Mouse (Mus musculus) left cerebral cortex, postnatal 25 days (tissue): ENCODE measurements around the gene Gtf2h4. TPM values are rescaled to one million over a fixed set of nuclear protein-coding genes. Genes with fewer than 3 reads are reported as not detected.

Source experiments
- DNase-seq, 2 experiments: peaks; one replicate each; pipeline ENCODE4 v3.0.0; 2022; ENCODE audit warnings: low spot score in 2 of 2, mixed read lengths in 1 of 2
- intact Hi-C: fragments of 180-260 bp; cut with DNase I; formaldehyde crosslinking; loops from one replicate; pipeline ENCODE4 v1.15.1; 2025
- total RNA-seq, 2 experiments: library from RNA; stranded (reverse); gene quantifications; 2 replicates each; pipeline ENCODE4 v1.2.3; 2021

Gene Gtf2h4
- total RNA-seq, 2 experiments from 2014 or later, result 27.7 to 28.9 TPM

DNA sequence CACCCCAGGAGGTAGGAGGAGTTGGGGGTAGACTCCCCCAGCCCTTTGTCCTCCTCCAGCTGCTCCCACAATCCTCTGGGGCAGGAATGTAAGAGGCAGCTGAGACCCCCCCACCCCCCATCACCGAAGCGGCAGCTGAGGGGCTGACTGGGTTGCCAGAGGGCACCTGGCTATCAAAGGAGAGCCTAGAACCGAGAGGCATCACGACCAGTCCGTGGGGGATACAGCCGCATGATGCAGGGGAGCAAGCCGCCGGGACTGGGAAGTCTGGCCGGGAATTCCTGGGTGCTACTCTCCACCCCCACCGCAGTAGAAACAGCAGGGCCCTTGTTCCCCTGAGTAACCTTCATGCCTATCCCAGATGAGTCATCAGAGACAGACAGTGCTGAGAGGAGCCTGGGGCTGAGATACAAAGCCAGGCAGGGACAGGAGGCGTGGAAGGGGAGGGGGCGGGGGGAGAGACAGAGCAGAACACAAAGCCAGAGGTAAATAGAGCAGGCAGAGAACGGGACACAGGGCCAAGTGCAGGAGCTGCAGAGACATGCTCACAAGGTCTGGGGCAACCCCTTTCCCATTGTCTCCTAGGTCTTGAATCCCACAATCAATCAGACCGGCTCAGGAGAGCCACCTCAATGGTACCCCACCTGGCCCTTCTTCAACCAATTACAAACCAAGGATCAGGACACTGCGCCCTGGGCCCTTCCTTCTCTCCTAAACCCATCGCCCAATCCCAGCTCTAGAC is 24.4 kb upstream of the Gtf2h4 start:
- DNase-seq, result peak; percentile 41 to 75
- intact Hi-C loops, result no loop called here

DNA sequence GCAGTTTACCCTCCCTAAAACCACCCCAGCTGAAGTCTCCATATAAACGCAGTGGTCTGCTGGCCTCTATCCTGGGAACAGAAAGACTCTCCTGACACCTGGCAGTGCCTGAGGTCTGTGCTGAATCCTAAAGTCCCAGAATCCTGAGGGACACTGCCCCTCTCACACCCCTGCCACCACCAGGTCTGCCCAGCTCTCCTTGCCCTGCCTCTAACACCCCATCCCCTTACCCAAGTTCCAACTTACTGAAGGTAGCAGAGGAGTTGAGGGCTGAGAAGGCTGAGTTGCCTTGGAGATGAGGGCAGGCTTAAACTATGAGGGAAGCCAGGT is 23.9 kb upstream of the Gtf2h4 start:
- intact Hi-C loops, result no loop called here
- DNase-seq, result no peak

GRCm38 (mm10) chr17:35696691-35697090 is 23.2 kb upstream of the Gtf2h4 start:
- intact Hi-C loops, result no loop called here
- no peak for DNase-seq

DNA sequence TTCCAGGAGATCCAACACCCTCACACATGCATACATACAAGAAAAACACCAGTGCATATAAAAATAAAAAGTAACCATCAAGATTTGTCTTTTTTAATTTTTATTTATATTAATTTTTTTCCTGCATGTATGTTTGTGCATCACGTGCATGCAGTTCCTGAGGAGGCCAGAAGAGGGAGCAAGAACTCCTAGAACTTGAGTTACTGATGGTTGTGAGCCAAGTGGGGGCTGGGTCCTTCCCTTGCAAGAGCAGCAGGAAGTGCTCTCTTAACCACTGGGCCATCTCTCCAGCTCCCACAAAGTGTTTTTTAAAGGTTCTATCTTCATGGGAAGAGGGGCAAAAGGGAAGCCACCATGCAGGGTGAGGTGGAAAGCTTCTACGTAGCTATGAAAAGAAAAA is 21.8 kb upstream of the Gtf2h4 start:
- intact Hi-C loops, result no loop called here
- DNase-seq, result no peak

DNA sequence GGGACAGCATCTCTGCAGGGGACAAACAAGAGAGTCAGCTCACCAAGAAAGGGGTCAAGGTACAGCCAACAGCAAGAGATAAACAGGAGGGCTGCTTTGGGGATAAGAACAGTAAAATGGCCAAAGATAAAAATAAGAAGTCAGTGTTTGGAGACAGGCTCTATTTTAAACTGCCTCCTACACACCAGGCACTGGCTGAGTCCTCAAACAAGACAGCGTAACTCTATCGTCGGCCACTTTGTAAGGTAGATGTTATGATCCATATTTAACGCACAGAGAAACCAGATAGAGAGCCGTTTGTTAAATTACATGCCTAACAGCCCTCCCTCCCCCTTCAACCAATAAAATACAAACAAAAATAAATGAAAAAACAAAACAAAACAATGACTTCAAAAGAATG is 20.4 kb upstream of the Gtf2h4 start:
- DNase-seq, result peak in 1 of 2 experiments; percentile 61
- intact Hi-C loops, result no loop called here

DNA sequence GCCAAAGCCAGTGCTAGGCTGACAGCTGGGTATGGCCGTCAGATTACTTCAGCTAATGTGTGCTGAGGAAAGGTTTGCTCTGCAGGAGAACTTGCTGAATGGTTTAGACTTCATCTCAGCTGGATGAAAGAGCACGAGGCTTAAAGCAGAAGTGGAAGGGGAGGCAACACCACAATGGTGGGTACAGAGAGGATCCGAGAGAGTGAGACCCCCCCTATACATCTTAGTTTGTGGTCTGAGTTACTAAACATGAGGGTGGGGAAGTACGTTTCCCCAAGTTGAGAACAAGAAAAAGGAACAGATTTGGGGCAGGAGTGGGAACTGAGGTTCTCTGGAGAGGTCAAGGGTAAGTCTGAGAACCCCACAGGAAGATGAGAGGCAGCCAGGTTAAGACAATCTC is 18.8 kb upstream of the Gtf2h4 start:
- intact Hi-C loops, result no loop called here
- no peak for DNase-seq

DNA sequence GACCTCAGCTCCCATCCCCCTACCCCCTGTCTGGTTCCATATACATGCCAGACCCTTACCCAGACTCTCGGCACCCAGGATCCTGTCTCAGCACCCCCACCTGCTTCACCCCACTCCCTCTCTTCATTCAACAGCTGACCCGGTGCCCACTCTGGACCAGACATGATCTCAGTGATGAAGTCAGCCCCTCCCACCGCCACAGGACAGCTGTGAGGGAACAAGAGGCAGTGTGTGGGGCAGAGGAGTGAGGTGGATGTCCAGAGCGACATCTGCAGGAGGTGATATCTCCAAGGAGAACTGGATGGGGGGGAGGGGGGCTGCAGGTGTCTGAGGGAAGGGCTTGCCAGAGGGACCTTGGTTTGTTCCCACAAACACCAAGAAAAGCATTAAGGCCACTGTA is 18.3 kb upstream of the Gtf2h4 start:
- intact Hi-C loops, result no loop called here
- no peak for DNase-seq

DNA sequence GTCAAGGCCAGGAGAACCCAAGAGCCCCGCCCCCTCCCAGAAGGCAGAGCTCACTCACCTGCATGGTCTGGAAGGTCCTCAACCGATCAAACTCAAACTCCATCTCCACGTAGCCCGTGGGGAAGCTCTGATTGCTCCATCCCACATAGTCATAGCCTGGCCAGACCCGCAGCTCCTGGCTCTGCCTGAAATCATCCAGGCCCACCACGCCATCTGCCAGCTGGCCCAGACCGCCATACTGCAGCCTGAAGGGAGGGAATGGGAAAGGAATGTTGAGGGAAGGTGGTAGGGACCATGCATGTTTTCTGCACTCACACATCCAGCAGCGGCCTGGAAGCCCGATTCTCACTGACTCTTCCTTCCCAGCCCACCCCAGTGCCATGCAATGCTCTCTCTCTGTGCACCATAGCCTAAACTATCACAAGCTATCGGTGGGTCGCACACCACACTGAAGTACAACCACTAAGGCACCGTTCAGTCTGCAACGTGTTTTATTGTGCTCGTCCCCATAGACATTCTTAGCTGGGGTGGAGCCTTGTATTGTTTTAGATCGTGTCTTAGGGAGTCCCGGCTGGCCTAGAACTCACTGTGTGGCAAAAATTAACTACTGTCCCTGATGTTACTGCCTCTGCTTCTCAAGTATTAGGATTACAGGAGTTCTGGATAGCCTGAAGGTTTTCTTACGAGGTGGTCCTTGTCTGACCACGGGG is 16.6 kb upstream of the Gtf2h4 start:
- DNase-seq, result no peak
- intact Hi-C loops, result no loop called here

GRCm38 (mm10) chr17:35688347-35689175 is 15.0 kb upstream of the Gtf2h4 start:
- intact Hi-C loops, result no loop called here
- no peak for DNase-seq

- DNase-seq, result no peak
- intact Hi-C loops, result no loop called here
Observed at GRCm38 (mm10) chr17:35685061-35685460, 11.5 kb upstream of the Gtf2h4 start.

GRCm38 (mm10) chr17:35681986-35682385 is 8.4 kb upstream of the Gtf2h4 start:
- intact Hi-C loops, result no loop called here

DNA sequence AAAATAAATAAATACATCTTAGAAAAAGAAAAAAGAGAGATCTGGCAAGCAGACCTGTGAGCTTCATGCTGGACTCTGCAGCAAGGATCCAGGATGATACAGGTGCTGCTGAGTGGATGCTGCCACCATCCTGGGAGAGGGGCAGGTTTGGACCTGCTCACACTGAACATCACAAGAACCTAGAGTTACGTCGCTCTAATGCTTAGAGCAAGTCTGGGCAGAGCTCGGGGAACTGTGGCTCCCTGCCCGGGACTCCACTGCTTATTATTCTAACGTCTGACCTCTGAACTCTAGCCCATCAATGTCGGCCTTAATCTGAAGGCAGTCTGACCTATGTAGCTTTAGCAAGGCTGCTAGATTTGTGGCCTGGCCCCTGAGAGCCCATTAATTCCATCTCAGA is 7.1 kb upstream of the Gtf2h4 start:
- no peak for DNase-seq
- intact Hi-C loops, result no loop called here

More at GRCm38 (mm10) chr17:35681986-35682385, 8.4 kb upstream of the Gtf2h4 start:
- no peak for DNase-seq

DNA sequence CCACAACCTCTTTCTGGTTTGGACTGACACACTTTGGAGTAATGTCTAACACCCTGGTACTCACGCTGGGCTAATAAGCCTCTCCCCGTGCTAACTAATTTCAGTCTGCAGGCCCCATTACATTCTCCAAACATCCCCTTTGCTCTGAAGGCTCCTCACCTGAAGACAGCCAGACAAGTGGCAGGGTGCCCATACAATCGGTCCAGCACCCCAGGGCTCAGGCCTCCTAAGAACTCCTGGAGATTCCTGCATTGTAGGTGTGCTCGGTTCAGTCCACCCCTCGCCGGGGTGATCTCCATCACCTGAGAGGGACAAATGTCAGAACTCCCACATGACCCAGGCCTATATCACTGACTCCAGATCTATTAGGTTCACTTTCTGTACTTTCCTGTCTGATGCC is 1.0 kb downstream of the Gtf2h4 start:
- intact Hi-C loops, result no loop called here

DNA sequence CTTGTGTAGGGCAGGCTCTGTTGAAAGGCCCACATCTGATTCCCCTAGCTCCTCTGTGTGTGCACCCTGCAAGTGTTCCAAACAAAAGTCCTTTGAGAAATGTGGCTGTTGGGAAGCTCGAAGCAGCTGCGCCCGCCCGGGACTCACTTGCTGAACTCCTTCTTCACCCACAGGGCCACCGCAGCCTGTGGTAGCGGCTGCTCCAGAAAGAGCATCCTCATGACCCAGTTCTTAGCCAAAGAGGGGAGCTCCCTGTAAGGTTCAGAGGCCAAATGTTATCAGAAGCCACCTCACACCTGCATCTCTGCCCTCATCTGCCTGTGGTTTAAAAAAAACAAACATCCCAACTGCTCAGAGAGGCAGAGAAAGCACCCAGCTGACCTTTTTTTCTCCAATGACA is 1.7 kb downstream of the Gtf2h4 start:
- intact Hi-C loops, result no loop called here
- DNase-seq, result no peak

More for the DNA sequence above, 1.0 kb downstream of the Gtf2h4 start:
- DNase-seq, result no peak

DNA sequence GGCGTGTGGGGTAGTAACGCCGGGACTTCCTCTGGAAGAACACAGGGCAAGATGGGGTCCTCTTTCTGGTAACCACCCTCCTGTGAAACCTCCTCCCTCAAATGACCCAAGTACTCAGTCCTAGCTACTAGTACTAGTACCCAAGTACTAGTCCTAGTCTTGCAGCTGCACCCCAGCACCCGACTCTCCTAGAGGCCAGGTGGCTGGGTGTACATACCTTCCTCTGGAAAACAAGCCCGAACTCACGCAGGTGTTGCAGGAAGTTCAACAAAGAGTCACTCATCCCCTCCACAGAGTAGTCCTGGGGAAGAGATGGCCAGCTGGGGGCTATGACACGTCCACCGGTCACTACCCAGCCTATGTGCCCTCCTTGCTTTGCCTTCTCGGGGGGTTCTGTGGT is 3.8 kb downstream of the Gtf2h4 start:
- intact Hi-C loops, result loop anchor here (5.0 kb wide), 1 partner anchor 87 kb away; no protein-coding TSS in a partner anchor
- no peak for DNase-seq

- DNase-seq, result peak; percentile 98 to 99
- intact Hi-C loops, result loop anchor here (1.0 to 5.0 kb wide), 3 partner anchors 32 to 85 kb away; no protein-coding TSS in a partner anchor
Observed at GRCm38 (mm10) chr17:35667334-35668065, 6.0 kb downstream of the Gtf2h4 start, which contains the start of gene Vars2. Gene Vars2 (minus strand): TSS chr17:35667592.

- DNase-seq, result no peak
- intact Hi-C loops, result loop anchor here (1.0 to 5.0 kb wide), 3 partner anchors 32 to 85 kb away; no protein-coding TSS in a partner anchor
Observed at GRCm38 (mm10) chr17:35666851-35667256, 6.7 kb downstream of the Gtf2h4 start.

GRCm38 (mm10) chr17:35665957-35666515 is 7.5 kb downstream of the Gtf2h4 start:
- peak in 1 of 2 experiments; percentile 60 for DNase-seq
- intact Hi-C loops, result loop anchor here (2.0 to 5.0 kb wide), 2 partner anchors 75 to 84 kb away; no protein-coding TSS in a partner anchor

DNA sequence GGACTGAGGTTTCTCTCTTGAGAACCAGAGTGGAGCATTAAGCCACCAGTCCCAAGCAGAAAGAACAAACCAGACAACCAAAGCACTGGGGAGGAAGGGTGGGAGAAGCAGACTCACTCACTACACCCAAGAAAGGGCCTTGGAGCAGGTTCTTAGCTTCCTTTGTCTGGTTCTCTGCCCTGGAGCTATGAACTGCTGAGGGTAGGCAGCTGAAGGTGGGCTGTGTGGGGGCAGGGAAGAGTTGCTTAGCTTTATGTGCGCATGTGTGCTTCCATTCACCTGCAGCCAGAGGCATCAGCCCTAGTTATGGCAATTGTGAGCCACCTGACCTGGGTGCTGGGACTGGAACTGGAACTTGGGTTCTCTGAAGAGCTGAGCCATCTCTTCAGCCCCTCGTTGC is 20.5 kb downstream of the Gtf2h4 start:
- DNase-seq, result no peak
- intact Hi-C loops, result no loop called here
